ENCODE assay signal across 8 mouse cellular contexts in the genomic region with DNA sequence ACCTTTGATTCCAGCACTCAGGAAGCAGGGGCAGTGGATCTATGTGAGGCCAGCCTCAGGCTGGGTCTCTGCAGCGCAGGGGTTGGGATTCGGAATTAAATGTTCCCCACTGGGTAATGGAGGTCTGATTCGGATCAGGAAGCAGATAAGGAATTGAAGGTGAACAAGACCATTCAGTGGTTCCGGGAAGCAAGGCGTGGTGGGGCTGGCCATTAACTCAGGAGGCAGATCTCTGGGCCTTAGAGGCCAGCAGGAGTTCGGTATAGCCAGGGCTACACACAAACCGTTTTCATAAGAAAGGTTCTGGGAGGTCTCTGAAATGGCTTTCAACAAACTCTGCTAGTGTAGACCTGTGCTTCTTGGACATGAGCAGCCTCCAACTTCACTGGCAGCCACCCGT. TPM values are rescaled to one million over a fixed set of nuclear protein-coding genes. Genes with fewer than 3 reads are reported as not detected.
A peak's percentile ranks its signal among the peaks of the same experiment; 100 is the strongest.
DNase-seq lines count a peak whose midpoint lies in the region; ATAC-seq lines count a peak whose summit lies in the region.

No protein-coding gene starts in this region.

- H3K27ac ChIP-seq in lung, embryonic 15.5 days, result peak overlapping the region; percentile 100
- H3K27ac ChIP-seq in embryonic facial prominence, embryonic 15.5 days (replicated peaks), result peak overlapping the region; percentile 100
- peak overlapping the region; percentile 98 for H3K27ac ChIP-seq in intestine, embryonic 15.5 days
- peak overlapping the region; percentile 99 for H3K27ac ChIP-seq in neural tube, embryonic 14.5 days (ENCODE audit: low read depth, low read length)

- 0 out of 2 replicates have a peak, but pooled peaks cover 8% of the 10 kb centered on the region for H3K36me3 ChIP-seq in lung, embryonic 15.5 days
- peaks cover 13% of the 10 kb centered on the region; the same call in 1 of the 2 replicates for H3K36me3 ChIP-seq in embryonic facial prominence, embryonic 15.5 days
- H3K36me3 ChIP-seq in intestine, embryonic 15.5 days, result no peaks in the 10 kb centered on the region
- H3K36me3 ChIP-seq in neural tube, embryonic 14.5 days (ENCODE audit: control insufficient read depth, insufficient read depth, low read length), result peaks cover 4% of the 10 kb centered on the region; the same call in 1 of the 2 replicates

- no peak for DNase-seq in lung, postnatal 36 days
- no peak for DNase-seq in retina, embryonic 14.5 days (ENCODE audit: low spot score)
- no peak for DNase-seq in right cerebral cortex, adult 2 months (ENCODE audit: low spot score in 2 of 2)

- H3K4me1 ChIP-seq in lung, embryonic 15.5 days, result peaks cover 46% of the 10 kb centered on the region
- H3K4me1 ChIP-seq in embryonic facial prominence, embryonic 15.5 days, result peaks cover 49% of the 10 kb centered on the region
- H3K4me1 ChIP-seq in intestine, embryonic 15.5 days (replicated peaks), result peaks cover 51% of the 10 kb centered on the region
- peaks cover 45% of the 10 kb centered on the region for H3K4me1 ChIP-seq in neural tube, embryonic 14.5 days (ENCODE audit: control insufficient read depth, insufficient read depth, low read length)

- ATAC-seq in lung, embryonic 15.5 days (ENCODE audit: borderline replicate concordance, extremely low read depth, low FRiP score, low TSS enrichment), result no peak
- no peak for ATAC-seq in embryonic facial prominence, embryonic 15.5 days (ENCODE audit: insufficient number of reproducible peaks, low FRiP score, low TSS enrichment, low read depth)
- no peak for ATAC-seq in intestine, embryonic 15.5 days
- ATAC-seq in neural tube, embryonic 14.5 days (ENCODE audit: low read depth), result no peak
- no peak for ATAC-seq in megakaryocyte-erythroid progenitor cell, adult 5-6 weeks (replicated peaks; ENCODE audit: low FRiP score, low TSS enrichment, poor library complexity, severe bottlenecking)

- peak overlapping the region; percentile 72 for H3K4me3 ChIP-seq in lung, embryonic 15.5 days
- peak overlapping the region; percentile 97 for H3K4me3 ChIP-seq in embryonic facial prominence, embryonic 15.5 days (replicated peaks)
- H3K4me3 ChIP-seq in intestine, embryonic 15.5 days (replicated peaks), result peak overlapping the region; percentile 41
- peak overlapping the region; percentile 97 for H3K4me3 ChIP-seq in neural tube, embryonic 14.5 days (ENCODE audit: low read depth, low read length)

- H3K9ac ChIP-seq in lung, embryonic 15.5 days, result peak overlapping the region; percentile 68
- no peak overlapping the region for H3K9ac ChIP-seq in embryonic facial prominence, embryonic 15.5 days
- H3K9ac ChIP-seq in intestine, embryonic 15.5 days, result peak overlapping the region; percentile 62
- H3K9ac ChIP-seq in neural tube, embryonic 14.5 days (replicated peaks; ENCODE audit: low read depth, low read length), result peak overlapping the region; percentile 64

- H3K27me3 ChIP-seq in lung, embryonic 15.5 days, result no peaks in the 10 kb centered on the region
- H3K27me3 ChIP-seq in embryonic facial prominence, embryonic 15.5 days, result no peaks in the 10 kb centered on the region
- H3K27me3 ChIP-seq in intestine, embryonic 15.5 days (replicated peaks), result no peaks in the 10 kb centered on the region
- H3K27me3 ChIP-seq in neural tube, embryonic 14.5 days (ENCODE audit: control insufficient read depth, insufficient read depth, low read length), result no peaks in the 10 kb centered on the region

- H3K9me3 ChIP-seq in lung, embryonic 15.5 days, result no peaks in the 10 kb centered on the region
- H3K9me3 ChIP-seq in embryonic facial prominence, embryonic 15.5 days (replicated peaks), result no peaks in the 10 kb centered on the region
- H3K9me3 ChIP-seq in intestine, embryonic 15.5 days, result no peaks in the 10 kb centered on the region
- no peaks in the 10 kb centered on the region for H3K9me3 ChIP-seq in neural tube, embryonic 14.5 days (ENCODE audit: control insufficient read depth, low read length)

- WGBS in lung, embryonic 15.5 days, result 22% methylated on average over 8 of the region's 8 CpGs
- 17% methylated on average over 8 of the region's 8 CpGs for WGBS in embryonic facial prominence, embryonic 15.5 days
- 20% methylated on average over 8 of the region's 8 CpGs for WGBS in intestine, embryonic 15.5 days
- WGBS in neural tube, embryonic 14.5 days, result 22% methylated on average over 8 of the region's 8 CpGs

- peak overlapping the region; percentile 84 for H3K4me2 ChIP-seq in lung, embryonic 15.5 days
- peak overlapping the region; percentile 71 for H3K4me2 ChIP-seq in embryonic facial prominence, embryonic 15.5 days (replicated peaks)
- H3K4me2 ChIP-seq in intestine, embryonic 15.5 days (replicated peaks), result peak overlapping the region; percentile 76
- H3K4me2 ChIP-seq in neural tube, embryonic 14.5 days (ENCODE audit: low read depth, low read length), result peak overlapping the region; percentile 95

RNA-seq across cellular contexts. Expression of a gene that starts 1.4 kb away (rescaled TPM):
- polyA plus RNA-seq in lung, embryonic 15.5 days (2015; fragmentation: Nextera tagmentation; extraction: Ambion mirVana), result 367 and 368 TPM in 2 replicates
- polyA plus RNA-seq in embryonic facial prominence, embryonic 15.5 days (2015; fragmentation: Nextera tagmentation; extraction: Ambion mirVana), result 299 and 325 TPM in 2 replicates
- polyA plus RNA-seq in intestine, embryonic 15.5 days (2015; fragmentation: Nextera tagmentation; extraction: Ambion mirVana), result 307 and 314 TPM in 2 replicates
- polyA plus RNA-seq in neural tube, embryonic 14.5 days (2014; fragmentation: Nextera tagmentation; extraction: Ambion mirVana), result 36.9 and 53.5 TPM in 2 replicates
- total RNA-seq in megakaryocyte-erythroid progenitor cell, adult 5-6 weeks (2014; fragmentation: Nextera tagmentation), result 423 and 470 TPM in 2 replicates
- total RNA-seq in megakaryocyte-erythroid progenitor cell, adult 5-6 weeks (2017), result 149 and 201 TPM in 2 replicates

RNA-seq across cellular contexts. Expression of a gene that starts 21.4 kb away (rescaled TPM):
- 3.7 and 3.8 TPM in 2 replicates for polyA plus RNA-seq in lung, embryonic 15.5 days (2015; fragmentation: Nextera tagmentation; extraction: Ambion mirVana)
- polyA plus RNA-seq in embryonic facial prominence, embryonic 15.5 days (2015; fragmentation: Nextera tagmentation; extraction: Ambion mirVana), result 4.3 and 5.6 TPM in 2 replicates
- polyA plus RNA-seq in intestine, embryonic 15.5 days (2015; fragmentation: Nextera tagmentation; extraction: Ambion mirVana), result 3.7 and 3.9 TPM in 2 replicates
- 11.1 and 12.4 TPM in 2 replicates for polyA plus RNA-seq in neural tube, embryonic 14.5 days (2014; fragmentation: Nextera tagmentation; extraction: Ambion mirVana)
- 2.5 and 8.7 TPM in 2 replicates for total RNA-seq in megakaryocyte-erythroid progenitor cell, adult 5-6 weeks (2014; fragmentation: Nextera tagmentation)
- 0.56 and 5.9 TPM in 2 replicates for total RNA-seq in megakaryocyte-erythroid progenitor cell, adult 5-6 weeks (2017)

RNA-seq across cellular contexts. Expression of a gene that starts 21.6 kb away (rescaled TPM):
- 29.1 and 32.4 TPM in 2 replicates for polyA plus RNA-seq in lung, embryonic 15.5 days (2015; fragmentation: Nextera tagmentation; extraction: Ambion mirVana)
- 59.9 and 68.2 TPM in 2 replicates for polyA plus RNA-seq in embryonic facial prominence, embryonic 15.5 days (2015; fragmentation: Nextera tagmentation; extraction: Ambion mirVana)
- 31.3 and 32.7 TPM in 2 replicates for polyA plus RNA-seq in intestine, embryonic 15.5 days (2015; fragmentation: Nextera tagmentation; extraction: Ambion mirVana)
- polyA plus RNA-seq in neural tube, embryonic 14.5 days (2014; fragmentation: Nextera tagmentation; extraction: Ambion mirVana), result 299 and 327 TPM in 2 replicates
- not detected in 2 replicates for total RNA-seq in megakaryocyte-erythroid progenitor cell, adult 5-6 weeks (2014; fragmentation: Nextera tagmentation)
- 5.8 and 15.0 TPM in 2 replicates for total RNA-seq in megakaryocyte-erythroid progenitor cell, adult 5-6 weeks (2017)

RNA-seq across cellular contexts. Expression of a gene that starts 32.0 kb away (rescaled TPM):
- polyA plus RNA-seq in lung, embryonic 15.5 days (2015; fragmentation: Nextera tagmentation; extraction: Ambion mirVana), result 7.7 and 10.2 TPM in 2 replicates
- polyA plus RNA-seq in embryonic facial prominence, embryonic 15.5 days (2015; fragmentation: Nextera tagmentation; extraction: Ambion mirVana), result 5.4 and 7.8 TPM in 2 replicates
- 141 and 154 TPM in 2 replicates for polyA plus RNA-seq in intestine, embryonic 15.5 days (2015; fragmentation: Nextera tagmentation; extraction: Ambion mirVana)
- polyA plus RNA-seq in neural tube, embryonic 14.5 days (2014; fragmentation: Nextera tagmentation; extraction: Ambion mirVana), result 0.35 and 0.36 TPM in 2 replicates
- total RNA-seq in megakaryocyte-erythroid progenitor cell, adult 5-6 weeks (2014; fragmentation: Nextera tagmentation), result not detected in 2 replicates
- not detected in 2 replicates for total RNA-seq in megakaryocyte-erythroid progenitor cell, adult 5-6 weeks (2017)

RNA-seq across cellular contexts. Expression of a gene that starts 33.2 kb away (rescaled TPM):
- polyA plus RNA-seq in lung, embryonic 15.5 days (2015; fragmentation: Nextera tagmentation; extraction: Ambion mirVana), result 0.25 and 0.72 TPM in 2 replicates
- polyA plus RNA-seq in embryonic facial prominence, embryonic 15.5 days (2015; fragmentation: Nextera tagmentation; extraction: Ambion mirVana), result 0.28 and 0.85 TPM in 2 replicates
- 1.1 and 2.6 TPM in 2 replicates for polyA plus RNA-seq in intestine, embryonic 15.5 days (2015; fragmentation: Nextera tagmentation; extraction: Ambion mirVana)
- 0.55 TPM in 1 of 2 replicates, not detected in the other for polyA plus RNA-seq in neural tube, embryonic 14.5 days (2014; fragmentation: Nextera tagmentation; extraction: Ambion mirVana)
- 10.5 TPM in 1 of 2 replicates, not detected in the other for total RNA-seq in megakaryocyte-erythroid progenitor cell, adult 5-6 weeks (2014; fragmentation: Nextera tagmentation)
- 0.23 and 1.3 TPM in 2 replicates for total RNA-seq in megakaryocyte-erythroid progenitor cell, adult 5-6 weeks (2017)

Comparison
In these comparisons a context has a peak if more than half of its experiments do, and no peak if none do; other contexts are left out.
1. H3K4me3 ChIP-seq: peak in every context shown above with its lines; median percentile 97 in embryonic facial prominence, embryonic 15.5 days; 97 in neural tube, embryonic 14.5 days; 72 in lung, embryonic 15.5 days; 41 in intestine, embryonic 15.5 days.